24 mouse cellular contexts compared by ENCODE assay signal in genomic region chr6:108837081-108837480, GRCm38 (mm10). TPM values are rescaled to one million over a fixed set of nuclear protein-coding genes. Genes with fewer than 3 reads are reported as not detected.
DNase-seq lines count a peak whose midpoint lies in the region; ATAC-seq and TF ChIP-seq lines count a peak whose summit lies in the region.
"Had no signal": no experiment of that assay in that cellular context is flagged by ENCODE, and none has a peak within 500 bp of the region (broad histone marks: within the 10 kb centered on the region; RNA-seq: fewer than 3 reads in every experiment).

No protein-coding gene starts in this region.

- peaks cover 35% of the 10 kb centered on the region for H3K4me1 ChIP-seq in thymus, adult 2 months (replicated peaks; ENCODE audit: control insufficient read depth, insufficient read depth, low read length)
- peaks cover 46% of the 10 kb centered on the region for H3K4me1 ChIP-seq in liver, postnatal 0 days (ENCODE audit: insufficient read depth)
- H3K4me1 ChIP-seq: neural tube, embryonic 15.5 days had no signal

- peak overlapping the region; percentile 63 for H3K4me2 ChIP-seq in liver, postnatal 0 days (ENCODE audit: low read depth, low read length)
- H3K4me2 ChIP-seq: embryonic facial prominence, embryonic 15.5 days; heart, embryonic 15.5 days; hindbrain, embryonic 14.5 days; midbrain, embryonic 11.5 days; neural tube, embryonic 15.5 days had no signal

- H3K27me3 ChIP-seq in thymus, adult 2 months (ENCODE audit: control insufficient read depth, insufficient read depth, low read length): no peaks in the 10 kb centered on the region
- no peaks in the 10 kb centered on the region for H3K27me3 ChIP-seq in liver, postnatal 0 days (ENCODE audit: insufficient read depth, low read length)
- H3K27me3 ChIP-seq: embryonic facial prominence, embryonic 15.5 days; heart, embryonic 15.5 days; liver, embryonic 13.5 days; neural tube, embryonic 15.5 days had no signal

- H3K9ac ChIP-seq in liver, postnatal 0 days (replicated peaks): no peak overlapping the region
- H3K9ac ChIP-seq: embryonic facial prominence, embryonic 15.5 days; heart, embryonic 15.5 days; hindbrain, embryonic 14.5 days; liver, embryonic 13.5 days; neural tube, embryonic 15.5 days had no signal

- peaks cover 44% of the 10 kb centered on the region for H3K36me3 ChIP-seq in thymus, adult 2 months (ENCODE audit: control insufficient read depth, insufficient read depth, low read length)
- H3K36me3 ChIP-seq in liver, postnatal 0 days (replicated peaks; ENCODE audit: insufficient read depth, low read length): peaks cover 16% of the 10 kb centered on the region
- H3K36me3 ChIP-seq: heart, embryonic 15.5 days had no signal

- WGBS in thymus, adult 2 months: 66% methylated on average over 4 of the region's 4 CpGs
- 71% methylated on average over 4 of the region's 4 CpGs for WGBS in liver, postnatal 0 days (ENCODE audit: insufficient replicate concordance)

- TF ChIP-seq CTCF in layer of hippocampus, adult 2 months (conservative IDR thresholded peaks at IDR 0.05): no peak
- no peak for TF ChIP-seq CTCF in thymus, adult 2 months (IDR thresholded peaks at IDR 0.05; ENCODE audit: borderline replicate concordance, control insufficient read depth, extremely low read depth, insufficient read depth, low read length, poor library complexity)
- TF ChIP-seq CTCF in liver, postnatal 0 days (IDR thresholded peaks at IDR 0.05; ENCODE audit: low read depth): no peak

- TF ChIP-seq POLR2A in thymus, adult 2 months (IDR thresholded peaks at IDR 0.05; ENCODE audit: control insufficient read depth, extremely low read depth, insufficient read depth, low read length, poor library complexity): no peak

- H3K4me3 ChIP-seq in layer of hippocampus, adult 2 months: no peak overlapping the region
- peak overlapping the region; percentile 41 for H3K4me3 ChIP-seq in thymus, adult 2 months (ENCODE audit: control insufficient read depth, insufficient read depth, low read length)
- H3K4me3 ChIP-seq in liver, postnatal 0 days (ENCODE audit: low read depth, low read length): no peak overlapping the region
- H3K4me3 ChIP-seq: embryonic facial prominence, embryonic 15.5 days; heart, embryonic 15.5 days; limb, embryonic 10.5 days; liver, embryonic 13.5 days; neural tube, embryonic 15.5 days had no signal

- no peak for ATAC-seq in liver, postnatal 0 days
- ATAC-seq: forebrain, embryonic 16.5 days had no signal

- no peak for TF ChIP-seq EP300 in liver, postnatal 0 days (IDR thresholded peaks at IDR 0.05; ENCODE audit: low read depth)

- 0 out of 2 replicates have a peak overlapping the region, but pooled peaks have one; percentile 70 for H3K27ac ChIP-seq in layer of hippocampus, adult 2 months
- peak overlapping the region; percentile 99 for H3K27ac ChIP-seq in thymus, adult 2 months (ENCODE audit: control insufficient read depth, insufficient read depth, low read length)
- H3K27ac ChIP-seq in liver, postnatal 0 days (ENCODE audit: low read depth): peak overlapping the region; percentile 67
- H3K27ac ChIP-seq: embryonic facial prominence, embryonic 15.5 days; heart, embryonic 15.5 days; hindbrain, embryonic 14.5 days; limb, embryonic 10.5 days; neural tube, embryonic 15.5 days had no signal

- no peak for DNase-seq in layer of hippocampus, adult 2 months (ENCODE audit: low spot score in 2 of 2)
- DNase-seq in layer of hippocampus, adult 11-12 months (ENCODE audit: low spot score): no peak
- DNase-seq in thymus, adult 2 months: no peak
- DNase-seq in thymus, postnatal 10 days (ENCODE audit: low spot score in 2 of 2): no peak
- DNase-seq in liver, postnatal 0 days: no peak
- DNase-seq in adipocyte (ENCODE audit: low spot score): no peak
- DNase-seq in gastrocnemius, postnatal 10 days: no peak
- DNase-seq: adrenal gland, postnatal 14 days; cerebellum, adult 9-11 months; gastrocnemius, postnatal 25 days; heart, postnatal 4 days; kidney, adult 18-20 months; kidney, postnatal 4 days; liver, embryonic 13.5 days; lung, postnatal 14 days; right cerebral cortex, adult 18-20 months; right cerebral cortex, postnatal 4 days had no signal

- no peaks in the 10 kb centered on the region for H3K9me3 ChIP-seq in liver, postnatal 0 days (ENCODE audit: low read length)
- H3K9me3 ChIP-seq: embryonic facial prominence, embryonic 15.5 days; heart, embryonic 15.5 days; limb, embryonic 10.5 days; liver, embryonic 13.5 days; neural tube, embryonic 15.5 days had no signal

RNA-seq across cellular contexts. Expression of gene Edem1, which starts 8.6 kb away (rescaled TPM):
- 10 to 100 TPM; 13.3 to 17.2 TPM for total RNA-seq in layer of hippocampus, adult 2 months (2021)
- 241 and 286 TPM in 2 replicates for polyA plus RNA-seq in thymus, adult 2 months (2012; rRNA removed)
- 23.1 and 25.7 TPM in 2 replicates for polyA plus RNA-seq in liver, postnatal 0 days (2015; fragmentation: Nextera tagmentation; extraction: Ambion mirVana)
- total RNA-seq in gastrocnemius, postnatal 10 days (2021): 10 to 100 TPM; 12.6 to 20.3 TPM

RNA-seq across cellular contexts. Expression of gene Arl8b, which starts 54.2 kb away (rescaled TPM):
- total RNA-seq in layer of hippocampus, adult 2 months (2021): 100 to 1,000 TPM; 202 to 216 TPM
- 22.1 and 22.3 TPM in 2 replicates for polyA plus RNA-seq in thymus, adult 2 months (2012; rRNA removed)
- 33.2 and 34.5 TPM in 2 replicates for polyA plus RNA-seq in liver, postnatal 0 days (2015; fragmentation: Nextera tagmentation; extraction: Ambion mirVana)
- total RNA-seq in gastrocnemius, postnatal 10 days (2021): 10 to 100 TPM; 70.5 to 75.3 TPM
